ENCODE assay signal across 17 mouse cellular contexts in the genomic region with DNA sequence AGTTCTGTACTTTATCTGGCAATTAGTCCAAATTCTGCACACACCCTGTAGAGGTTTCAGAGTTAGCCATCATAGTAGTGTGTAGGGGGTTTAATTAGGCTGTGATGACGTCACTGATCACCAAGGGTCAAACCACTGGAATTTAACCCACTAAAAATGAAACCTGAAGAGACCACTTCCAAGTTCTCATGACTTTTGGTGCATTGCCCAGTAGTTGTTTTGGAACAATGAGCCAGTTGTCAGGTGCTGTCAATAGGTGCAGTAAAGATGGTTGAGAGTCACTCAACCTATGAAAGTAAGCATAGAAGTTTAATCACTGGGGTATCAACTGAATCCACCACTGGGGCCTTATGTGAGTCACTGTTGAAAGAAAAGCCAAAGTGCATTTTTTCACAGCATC.
"Had no signal": no experiment of that assay in that cellular context is flagged by ENCODE, and none has a peak within 500 bp of the region (broad histone marks: within the 10 kb centered on the region; RNA-seq: fewer than 3 reads in every experiment).

No protein-coding gene starts in this region.

- ATAC-seq: liver, postnatal 0 days had no signal

- DNase-seq: kidney, adult 2 months; kidney, postnatal 25 days; layer of hippocampus, adult 9-11 months; liver, postnatal 0 days; lung, embryonic 14.5 days; lung, postnatal 14 days; lung, postnatal 4 days; midbrain, embryonic 14.5 days; thymus, adult 2 months; thymus, postnatal 14 days; thymus, postnatal 4 days had no signal

- H3K9ac ChIP-seq: limb, embryonic 15.5 days; liver, embryonic 14.5 days; liver, postnatal 0 days; lung, embryonic 14.5 days had no signal

- H3K4me3 ChIP-seq: layer of hippocampus, adult 2 months; limb, embryonic 15.5 days had no signal

- H3K36me3 ChIP-seq: limb, embryonic 15.5 days had no signal

- H3K27ac ChIP-seq: kidney, postnatal 0 days; layer of hippocampus, adult 2 months; limb, embryonic 15.5 days; liver, embryonic 14.5 days had no signal

- H3K4me2 ChIP-seq: limb, embryonic 15.5 days; liver, embryonic 11.5 days; lung, embryonic 14.5 days; midbrain, embryonic 11.5 days had no signal

- H3K9me3 ChIP-seq: limb, embryonic 15.5 days had no signal

- H3K27me3 ChIP-seq: limb, embryonic 15.5 days had no signal
